Mouse (Mus musculus): ENCODE results near the gene Olfr725.

Olfr725 gene

GRCm38 (mm10) chr14:50040275-50040674, at the start of gene Olfr725:
TSS of gene Olfr725 (minus strand) at chr14:50040375.
- no peak for DNase-seq (ENCODE audit: low read depth, low spot score)

- DNase-seq (ENCODE audit: low read depth, low spot score): no peak
Observed at GRCm38 (mm10) chr14:50062733-50063104, 22.5 kb upstream of the Olfr725 start.

GRCm38 (mm10) chr14:50061955-50062732, 22.0 kb upstream of the Olfr725 start:
- peak; percentile 37 for DNase-seq (ENCODE audit: low read depth, low spot score)

- no peak for DNase-seq (ENCODE audit: low read depth, low spot score)
Observed at GRCm38 (mm10) chr14:50061590-50061954, 21.4 kb upstream of the Olfr725 start.

- DNase-seq (ENCODE audit: low read depth, low spot score): no peak
Observed at GRCm38 (mm10) chr14:50061179-50061578, 21.0 kb upstream of the Olfr725 start.

GRCm38 (mm10) chr14:50032041-50032440, 8.1 kb downstream of the Olfr725 start:
- no peak for DNase-seq (ENCODE audit: low read depth, low spot score)

GRCm38 (mm10) chr14:50031356-50031755, 8.8 kb downstream of the Olfr725 start:
- DNase-seq (ENCODE audit: low read depth, low spot score): no peak

- DNase-seq (ENCODE audit: low read depth, low spot score): no peak
Observed at GRCm38 (mm10) chr14:50026371-50026770, 13.8 kb downstream of the Olfr725 start.
